Mouse (Mus musculus) limb, embryonic 11.5 days (tissue): ENCODE measurements around the gene Fance. TPM values are rescaled to one million over a fixed set of nuclear protein-coding genes. Genes with fewer than 3 reads are reported as not detected.
"Not testable (repeated sequence)": the region's sequence is repeated elsewhere in the genome, so short reads cannot be mapped to it uniquely, and the experiment has no call there.

ENCODE experiments used
- ATAC-seq: fragments of 200-750 bp; cut with Nextera tagmentation; 2 replicates; pipeline ENCODE4 v1.8.0; 2017; ENCODE audit warnings: low read depth; ENCODE audit not compliant: insufficient number of reproducible peaks, low FRiP score, low TSS enrichment
- DNase-seq: peaks from one replicate; pipeline ENCODE4 v3.0.0-alpha.2; 2015; ENCODE audit warnings: low spot score
- H3K27ac ChIP-seq: fragments of 300-500 bp; sonication (generic); replicated peaks from 2 replicates; pipeline ENCODE4 v1.5.1; 2014; ENCODE audit warnings: low read depth, mild to moderate bottlenecking, low read length
- H3K27me3 ChIP-seq: fragments of 300-500 bp; sonication (generic); 2 replicates; pipeline ENCODE4 v1.6.1; 2014; ENCODE audit warnings: mild to moderate bottlenecking, low read length, mixed read lengths; ENCODE audit not compliant: control insufficient read depth, insufficient read depth
- H3K36me3 ChIP-seq: fragments of 300-500 bp; sonication (generic); 2 replicates; pipeline ENCODE4 v1.6.1; 2014; ENCODE audit warnings: mild to moderate bottlenecking, low read length, moderate library complexity, mixed read lengths; ENCODE audit not compliant: control insufficient read depth, insufficient read depth
- H3K4me1 ChIP-seq: fragments of 300-500 bp; sonication (generic); 2 replicates; pipeline ENCODE4 v1.6.1; 2014; ENCODE audit warnings: low read length, mixed read lengths; ENCODE audit not compliant: control insufficient read depth, insufficient read depth
- H3K4me2 ChIP-seq: fragments of 300-500 bp; sonication (generic); 2 replicates; pipeline ENCODE4 v1.6.1; 2014; ENCODE audit warnings: low read depth, mild to moderate bottlenecking, moderate library complexity; ENCODE audit not compliant: severe bottlenecking
- H3K4me3 ChIP-seq: fragments of 300-500 bp; sonication (generic); 2 replicates; pipeline ENCODE4 v1.5.1; 2014; ENCODE audit warnings: low read depth, low read length
- H3K9ac ChIP-seq: fragments of 300-500 bp; sonication (generic); 2 replicates; pipeline ENCODE4 v1.6.1; 2014; ENCODE audit warnings: mild to moderate bottlenecking, low read length
- H3K9me3 ChIP-seq: fragments of 300-500 bp; sonication (generic); 2 replicates; pipeline ENCODE4 v1.6.1; 2016; ENCODE audit warnings: low read length; ENCODE audit not compliant: control insufficient read depth
- WGBS: fragments of 180-500 bp; shearing (Covaris S2); extraction: QIAGEN DNeasy Blood & Tissue Kit; methylation state at CpG from one replicate; pipeline ENCODE4 v1.1.7; 2014; 5-methylcytosine and 5-hydroxymethylcytosine counted together
- polyA plus RNA-seq: library from polyadenylated mRNA; unstranded; fragments of >200 nt; fragmentation: Nextera tagmentation; extraction: Ambion mirVana; gene quantifications from 2 replicates; pipeline ENCODE4 v1.2.1, GENCODE M21; 2014

Gene Fance
- polyA plus RNA-seq, 1 experiment from 2014 or later, result 29.4 TPM

DNA sequence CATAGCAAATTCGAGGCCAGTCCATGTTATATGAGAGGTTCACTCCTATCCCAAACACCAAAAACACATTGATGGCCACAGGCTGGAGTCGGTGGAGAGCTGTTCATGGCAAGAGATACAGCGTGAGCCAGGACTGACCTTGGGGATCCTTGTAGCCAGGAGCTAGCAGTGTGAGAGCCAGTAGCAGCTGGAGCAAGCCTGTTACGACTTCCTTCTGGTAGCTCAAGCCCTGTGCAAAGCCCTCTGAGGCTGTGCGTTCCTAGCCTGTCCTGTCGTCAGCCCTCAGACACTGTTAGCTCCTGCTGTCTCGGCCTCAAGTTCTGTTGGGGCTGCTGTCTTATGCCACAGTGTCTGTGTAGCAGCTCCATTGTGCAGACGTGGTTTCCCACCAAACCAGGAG, 10.5 kb downstream of the Fance start:
- no peak for ATAC-seq

DNA sequence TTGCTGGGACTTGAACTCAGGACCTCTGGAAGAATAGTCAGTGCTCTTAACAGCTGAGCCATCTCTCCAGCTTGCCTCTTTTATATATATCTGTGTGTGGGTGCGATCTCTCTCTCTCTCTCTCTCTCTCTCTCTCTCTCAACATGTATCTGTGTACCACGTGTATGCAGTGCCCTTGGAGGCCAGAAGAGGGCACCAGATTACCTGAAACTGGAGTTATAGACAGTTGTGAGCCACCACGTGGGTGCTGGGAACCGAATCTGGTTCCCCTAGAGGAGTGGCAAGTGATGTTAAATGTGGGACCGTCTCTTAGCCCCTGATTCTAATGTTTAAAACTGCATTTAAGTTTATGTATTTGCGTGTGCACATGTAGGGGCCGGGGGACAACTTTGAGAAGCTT, 11.1 kb downstream of the Fance start:
- H3K4me3 ChIP-seq, DNase-seq, H3K9ac ChIP-seq, H3K9me3 ChIP-seq, H3K4me2 ChIP-seq, ATAC-seq, H3K4me1 ChIP-seq, H3K27ac ChIP-seq, H3K36me3 ChIP-seq, H3K27me3 ChIP-seq: not testable (repeated sequence)
- WGBS, result 93% methylated on average over 7 of the region's 7 CpGs

More for the DNA sequence above, 10.5 kb downstream of the Fance start:
- no peak overlapping the region for H3K27ac ChIP-seq
- peaks cover 8% of the 10 kb centered on the region for H3K36me3 ChIP-seq
- no peak overlapping the region for H3K4me2 ChIP-seq
- H3K9ac ChIP-seq, result no peak overlapping the region
- no peaks in the 10 kb centered on the region for H3K27me3 ChIP-seq
- no peak overlapping the region for H3K4me3 ChIP-seq
- 93% methylated on average over 8 of the region's 8 CpGs for WGBS
- H3K9me3 ChIP-seq, result no peaks in the 10 kb centered on the region
- H3K4me1 ChIP-seq, result peaks cover 6% of the 10 kb centered on the region
- DNase-seq, result no peak

DNA sequence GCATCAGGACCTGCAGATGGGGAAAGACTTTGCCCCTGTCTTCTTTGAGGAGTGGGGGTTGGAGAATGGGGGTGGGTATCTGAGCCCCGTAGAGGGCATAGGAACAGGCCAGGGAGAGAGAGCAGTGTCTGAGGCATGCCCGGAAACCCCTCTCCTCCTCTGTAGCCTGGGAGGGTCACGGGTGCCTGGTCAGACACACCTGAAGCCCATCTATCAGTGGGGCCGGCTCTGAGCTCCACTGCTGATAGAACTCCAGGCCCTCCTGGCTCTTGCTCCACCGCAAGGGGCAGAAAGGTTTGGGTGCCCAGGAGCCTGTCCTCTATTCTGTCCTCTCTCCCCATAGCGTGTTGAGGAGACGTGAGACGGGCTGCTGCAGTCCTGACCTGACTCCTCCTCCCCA, 12.4 kb downstream of the Fance start:
- peaks cover 14% of the 10 kb centered on the region for H3K4me1 ChIP-seq
- no peak for ATAC-seq
- WGBS, result 93% methylated on average over 8 of the region's 8 CpGs

DNA sequence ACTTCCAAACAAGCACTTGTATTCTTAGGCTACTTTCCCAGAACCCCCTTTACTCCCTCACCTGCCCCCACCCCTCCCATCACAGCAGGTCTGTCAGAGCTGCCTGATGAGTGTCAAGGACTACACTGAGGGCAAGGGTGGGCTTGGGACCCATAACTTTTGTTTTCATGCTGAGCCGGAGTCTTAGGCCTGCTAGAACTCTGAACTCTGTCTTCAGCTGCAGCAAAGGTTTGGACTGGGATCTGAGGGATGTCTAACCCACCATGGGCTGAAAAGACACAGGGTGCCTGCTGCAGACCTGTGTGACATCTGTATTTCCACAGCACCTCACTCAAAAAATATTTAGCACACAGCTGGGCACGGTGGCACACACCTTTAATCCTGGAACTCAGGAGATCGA, 13.6 kb downstream of the Fance start:
- no peak for DNase-seq
- H3K4me2 ChIP-seq, result no peak overlapping the region
- no peak for ATAC-seq
- peaks cover 15% of the 10 kb centered on the region for H3K36me3 ChIP-seq
- no peak overlapping the region for H3K27ac ChIP-seq
- no peak overlapping the region for H3K4me3 ChIP-seq
- H3K27me3 ChIP-seq, result no peaks in the 10 kb centered on the region
- WGBS, result 76% methylated on average over 3 of the region's 3 CpGs
- no peaks in the 10 kb centered on the region for H3K9me3 ChIP-seq
- no peak overlapping the region; the same call in none of the 2 replicates for H3K9ac ChIP-seq
- H3K4me1 ChIP-seq, result peaks cover 24% of the 10 kb centered on the region

More for the DNA sequence above, 12.4 kb downstream of the Fance start:
- H3K4me3 ChIP-seq, result no peak overlapping the region
- H3K27me3 ChIP-seq, result no peaks in the 10 kb centered on the region
- H3K36me3 ChIP-seq, result peaks cover 13% of the 10 kb centered on the region
- no peak overlapping the region for H3K27ac ChIP-seq
- H3K9me3 ChIP-seq, result no peaks in the 10 kb centered on the region
- H3K9ac ChIP-seq, result no peak overlapping the region
- no peak overlapping the region for H3K4me2 ChIP-seq
- no peak for DNase-seq

DNA sequence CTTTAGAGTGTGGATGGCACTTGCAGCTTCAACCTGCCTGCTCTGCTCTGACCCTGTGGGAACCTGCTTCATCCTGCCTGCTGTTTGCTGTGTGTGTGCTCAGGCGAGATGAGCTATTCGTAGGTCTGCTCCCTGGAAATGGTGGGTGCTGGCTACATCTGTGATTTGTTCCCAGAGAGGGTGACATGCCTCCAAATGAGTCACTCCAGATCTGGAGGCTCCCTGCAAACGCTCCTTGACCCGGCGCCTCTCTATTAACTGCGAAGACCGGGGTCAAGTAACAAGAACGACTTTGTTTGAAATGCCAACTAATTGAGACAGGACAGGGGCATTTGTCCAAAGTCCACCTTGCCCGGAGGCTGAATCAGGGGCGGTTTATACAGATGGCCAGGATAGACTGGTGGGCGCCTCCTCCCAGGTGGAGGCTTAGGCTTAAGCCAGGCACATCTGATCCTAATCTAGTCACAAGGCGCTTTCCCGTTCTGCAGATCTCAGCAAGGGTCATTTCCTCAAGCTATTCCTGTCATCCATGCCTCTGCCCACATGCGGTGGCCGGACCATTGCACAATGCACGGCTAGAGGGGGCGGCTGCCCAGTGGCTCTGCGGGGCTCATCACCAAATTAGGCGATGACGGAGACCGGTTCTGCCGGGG, 14.5 kb downstream of the Fance start:
- peak; percentile 44 for ATAC-seq
- Histone ChIP-seq H3K36me3 (peaks cover 17% of the 10 kb centered on the region), H3K27ac (peak overlapping the region; percentile 95), H3K4me1 (peaks cover 33% of the 10 kb centered on the region), H3K4me3 (peak overlapping the region; percentile 97), H3K9me3 (no peaks in the 10 kb centered on the region), H3K27me3 (no peaks in the 10 kb centered on the region), H3K9ac (peak overlapping the region; percentile 99), H3K4me2 (peak overlapping the region; percentile 75)
- DNase-seq, result no peak
- WGBS, result 2% methylated on average over 22 of the region's 22 CpGs

DNA sequence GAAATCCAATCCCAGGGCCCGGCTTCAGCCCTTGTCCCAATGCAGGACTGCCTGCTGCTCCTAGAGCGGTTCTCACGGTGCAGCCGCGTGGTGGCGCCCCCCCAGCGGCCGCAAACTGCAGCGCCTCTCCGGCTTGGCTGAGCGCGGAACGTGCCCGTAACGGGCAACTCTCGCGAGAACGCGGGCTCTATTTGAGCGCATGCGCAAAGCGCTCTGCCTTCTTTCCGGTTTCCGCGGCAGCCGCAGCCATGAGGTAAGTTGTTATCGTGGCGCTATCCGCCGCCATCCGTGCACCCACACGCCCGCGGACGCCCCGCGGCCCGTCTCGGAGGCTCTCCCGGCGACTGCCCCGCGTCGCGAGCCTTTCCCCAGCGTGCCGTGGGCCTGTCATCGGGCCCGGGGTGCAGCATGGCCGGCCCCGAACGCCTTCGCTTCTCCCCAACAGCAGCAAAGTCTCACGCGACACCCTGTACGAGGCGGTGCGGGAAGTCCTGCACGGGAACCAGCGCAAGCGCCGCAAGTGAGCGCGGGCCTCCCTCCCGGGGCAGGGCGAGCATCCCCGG, 15.1 kb downstream of the Fance start, which contains the start of gene Rpl10a:
Gene Rpl10a (plus strand): TSS at position 106 of the 563 bp plus-strand sequence.
- DNase-seq (peak; percentile 99), ATAC-seq (peak; percentile 80)
- H3K36me3 ChIP-seq, result peaks cover 17% of the 10 kb centered on the region
- H3K27me3 ChIP-seq, result no peaks in the 10 kb centered on the region
- H3K4me1 ChIP-seq, result peaks cover 39% of the 10 kb centered on the region
- H3K4me2 ChIP-seq, result peak within 1 kb of the TSS; percentile 75
- peak within 1 kb of the TSS; percentile 95 for H3K27ac ChIP-seq
- H3K4me3 ChIP-seq, result peak within 1 kb of the TSS; percentile 97
- no peaks in the 10 kb centered on the region for H3K9me3 ChIP-seq
- peak within 1 kb of the TSS; percentile 99 for H3K9ac ChIP-seq
- under 1% methylated on average over 67 of the region's 67 CpGs for WGBS

DNA sequence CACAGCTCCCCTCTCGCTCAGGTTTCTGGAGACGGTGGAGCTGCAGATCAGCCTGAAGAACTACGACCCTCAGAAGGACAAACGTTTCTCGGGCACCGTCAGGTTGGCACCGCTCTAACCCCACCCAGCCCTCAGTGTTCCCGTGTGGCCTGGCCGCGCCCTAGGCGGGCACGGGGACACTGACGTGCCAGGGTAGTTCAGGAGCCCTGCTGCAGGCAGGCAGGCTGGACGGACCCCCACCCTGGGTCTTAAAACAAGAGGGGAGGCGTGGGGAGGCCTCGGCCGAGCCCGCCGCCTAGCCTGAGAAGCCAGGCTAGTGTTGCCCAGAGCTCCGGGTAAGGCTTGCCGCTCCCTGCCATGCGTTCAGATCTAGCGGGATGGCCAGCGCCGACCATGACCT, 15.6 kb downstream of the Fance start:
- peaks cover 17% of the 10 kb centered on the region for H3K36me3 ChIP-seq
- DNase-seq, result peak; percentile 52
- H3K4me1 ChIP-seq, result peaks cover 44% of the 10 kb centered on the region
- no peaks in the 10 kb centered on the region for H3K9me3 ChIP-seq
- peak overlapping the region; percentile 99 for H3K9ac ChIP-seq
- no peaks in the 10 kb centered on the region for H3K27me3 ChIP-seq
- peak overlapping the region; percentile 97 for H3K4me3 ChIP-seq
- H3K27ac ChIP-seq, result peak overlapping the region; percentile 95
- H3K4me2 ChIP-seq, result peak overlapping the region; percentile 75
- under 1% methylated on average over 24 of the region's 25 CpGs for WGBS
- ATAC-seq, result no peak

DNA sequence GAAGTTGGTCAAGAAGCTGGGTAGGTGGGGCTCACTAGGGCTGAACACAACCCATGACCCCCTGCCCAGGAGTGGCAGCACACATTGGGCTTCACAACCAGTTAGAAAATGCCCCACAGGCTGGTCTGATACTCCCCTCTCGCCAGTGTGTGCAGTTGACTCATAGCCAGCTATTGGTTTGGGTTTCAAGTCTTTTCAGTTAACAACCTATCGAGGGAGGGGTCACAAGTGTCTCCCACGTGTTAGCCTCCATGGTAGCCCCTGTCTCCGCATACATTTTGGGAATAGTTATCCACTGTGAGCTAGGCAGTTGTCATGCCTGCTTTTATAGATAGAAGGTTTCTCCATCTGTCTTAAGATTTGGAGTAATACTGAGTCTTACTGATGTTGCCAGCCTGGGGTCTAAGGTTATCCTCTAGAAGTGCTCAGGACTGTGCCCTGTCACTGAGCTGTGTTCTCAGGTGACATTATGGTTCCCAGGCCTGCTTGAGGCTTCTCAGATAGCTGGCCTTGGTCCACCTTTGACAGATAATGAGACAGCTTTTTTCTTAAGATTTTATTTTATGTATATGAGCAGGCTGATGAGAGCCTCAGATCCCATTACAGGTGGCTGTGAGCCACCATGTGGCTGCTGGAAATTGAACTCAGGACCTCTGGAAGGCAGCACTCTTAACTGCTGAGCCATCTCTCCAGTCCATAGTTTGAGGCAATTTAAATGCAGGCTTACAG, 16.3 kb downstream of the Fance start:
- 6% methylated on average over 4 of the region's 4 CpGs for WGBS
- peak; percentile 42 for DNase-seq
- peaks cover 49% of the 10 kb centered on the region for H3K4me1 ChIP-seq

More for the DNA sequence above, 16.3 kb downstream of the Fance start:
- peak overlapping the region; percentile 95 for H3K27ac ChIP-seq
- ATAC-seq, result no peak
- no peaks in the 10 kb centered on the region for H3K9me3 ChIP-seq
- peak overlapping the region; percentile 75 for H3K4me2 ChIP-seq
- H3K27me3 ChIP-seq, result no peaks in the 10 kb centered on the region
- peaks cover 15% of the 10 kb centered on the region for H3K36me3 ChIP-seq
- peak overlapping the region; percentile 99 for H3K9ac ChIP-seq
- H3K4me3 ChIP-seq, result peak overlapping the region; percentile 97
